Mouse (Mus musculus): Measurements from ENCODE around the gene Gde1. TPM values are rescaled to one million over a fixed set of nuclear protein-coding genes. Genes with fewer than 3 reads are reported as not detected.
A peak's percentile ranks its signal among the peaks of the same experiment; 100 is the strongest.

The Gde1 gene
- polyA plus RNA-seq, 1 experiment from 2014 or later = 113 TPM

- in situ Hi-C loops (cut with MboI; ENCODE audit: low pct_unique_long_range_greater_than_20kb) = no loop called here
- no peak for DNase-seq (ENCODE audit: low read depth, low spot score)
- no peak for ATAC-seq
- no peak for TF ChIP-seq CTCF (IDR thresholded peaks at IDR 0.05)
- CTCF ChIA-PET = no interaction called here
- POLR2A ChIA-PET = no interaction called here
- H3K27me3 ChIP-seq = no peaks in the 10 kb centered on the region
Observed at GRCm38 (mm10) chr7:118733225-118733624, 27.6 kb upstream of the Gde1 start.

GRCm38 (mm10) chr7:118731781-118732180 is 26.2 kb upstream of the Gde1 start:
- DNase-seq (ENCODE audit: low read depth, low spot score) (no peak), ATAC-seq (no peak)

GRCm38 (mm10) chr7:118728846-118729587 is 23.4 kb upstream of the Gde1 start:
- TF ChIP-seq CTCF (IDR thresholded peaks at IDR 0.05) = no peak
- in situ Hi-C loops (cut with MboI; ENCODE audit: low pct_unique_long_range_greater_than_20kb) = no loop called here
- POLR2A ChIA-PET = no interaction called here
- no peak for DNase-seq (ENCODE audit: low read depth, low spot score)
- ATAC-seq = no peak
- no peaks in the 10 kb centered on the region for H3K27me3 ChIP-seq
- CTCF ChIA-PET = interaction anchor here (1.4 kb wide), 1 partner anchor 11 kb away, joined by 3 read pairs; no protein-coding TSS in a partner anchor

More at GRCm38 (mm10) chr7:118731781-118732180, 26.2 kb upstream of the Gde1 start:
- CTCF ChIA-PET = interaction anchor here (1.4 kb wide), 1 partner anchor 9 kb away, joined by 3 read pairs; no protein-coding TSS in a partner anchor
- in situ Hi-C loops (cut with MboI; ENCODE audit: low pct_unique_long_range_greater_than_20kb) = no loop called here
- no peak for TF ChIP-seq CTCF (IDR thresholded peaks at IDR 0.05)
- POLR2A ChIA-PET = interaction anchor here (0.6 kb wide), 1 partner anchor 264 kb away, joined by 3 read pairs; no protein-coding TSS in a partner anchor
- no peaks in the 10 kb centered on the region for H3K27me3 ChIP-seq

GRCm38 (mm10) chr7:118725459-118725858 is 19.9 kb upstream of the Gde1 start:
- no peak for TF ChIP-seq CTCF (IDR thresholded peaks at IDR 0.05)
- CTCF ChIA-PET = interaction anchor here (1.7 to 1.8 kb wide), 2 partner anchors 10 to 13 kb away, joined by 3 to 4 read pairs; partner anchors contain the start of gene Ccp110
- POLR2A ChIA-PET = no interaction called here
- H3K27me3 ChIP-seq = no peaks in the 10 kb centered on the region
- no peak for DNase-seq (ENCODE audit: low read depth, low spot score)
- ATAC-seq = no peak
- in situ Hi-C loops (cut with MboI; ENCODE audit: low pct_unique_long_range_greater_than_20kb) = no loop called here

- no peak for TF ChIP-seq CTCF (IDR thresholded peaks at IDR 0.05)
- no peaks in the 10 kb centered on the region for H3K27me3 ChIP-seq
- ChIA-PET CTCF (no interaction called here), POLR2A (no interaction called here)
- DNase-seq (ENCODE audit: low read depth, low spot score) (no peak), ATAC-seq (no peak)
- in situ Hi-C loops (cut with MboI; ENCODE audit: low pct_unique_long_range_greater_than_20kb) = no loop called here
Observed at GRCm38 (mm10) chr7:118723927-118724326, 18.3 kb upstream of the Gde1 start.

- TF ChIP-seq CTCF (IDR thresholded peaks at IDR 0.05) = no peak
- no peaks in the 10 kb centered on the region for H3K27me3 ChIP-seq
- DNase-seq (ENCODE audit: low read depth, low spot score) (no peak), ATAC-seq (no peak)
- ChIA-PET POLR2A (no interaction called here), CTCF (interaction anchor here (0.9 to 1.5 kb wide), 2 partner anchors 12 to 21 kb away, joined by 3 read pairs; partner anchors contain the start of gene Vps35l)
- in situ Hi-C loops (cut with MboI; ENCODE audit: low pct_unique_long_range_greater_than_20kb) = no loop called here
Observed at GRCm38 (mm10) chr7:118718066-118718465, 12.5 kb upstream of the Gde1 start.

- no peak for TF ChIP-seq CTCF (IDR thresholded peaks at IDR 0.05)
- no peak for ATAC-seq
- POLR2A ChIA-PET = interaction anchor here (0.6 kb wide), 1 partner anchor 55 kb away, joined by 3 read pairs; no protein-coding TSS in a partner anchor
- in situ Hi-C loops (cut with MboI; ENCODE audit: low pct_unique_long_range_greater_than_20kb) = no loop called here
- CTCF ChIA-PET = interaction anchor here (0.8 kb wide), 1 partner anchor 11 kb away, joined by 4 read pairs; no protein-coding TSS in a partner anchor
- no peak for DNase-seq (ENCODE audit: low read depth, low spot score)
- no peaks in the 10 kb centered on the region for H3K27me3 ChIP-seq
Observed at GRCm38 (mm10) chr7:118714873-118715272, 9.3 kb upstream of the Gde1 start.

GRCm38 (mm10) chr7:118712228-118713173 is 6.9 kb upstream of the Gde1 start, which contains the start of gene Ccp110:
Gene Ccp110, plus strand, starts transcription at chr7:118712552.
- no peaks in the 10 kb centered on the region for H3K27me3 ChIP-seq
- in situ Hi-C loops (cut with MboI; ENCODE audit: low pct_unique_long_range_greater_than_20kb) = no loop called here
- ATAC-seq (peak; percentile 98), DNase-seq (ENCODE audit: low read depth, low spot score) (peak; percentile 74)
- ChIA-PET POLR2A (interaction anchor here (0.5 kb wide), 1 partner anchor 70 kb away, joined by 4 read pairs; no protein-coding TSS in a partner anchor), CTCF (interaction anchor here (1.4 kb wide), 1 partner anchor 13 kb away, joined by 3 read pairs; no protein-coding TSS in a partner anchor)
- TF ChIP-seq CTCF (IDR thresholded peaks at IDR 0.05) = no peak

GRCm38 (mm10) chr7:118710776-118711175 is 5.2 kb upstream of the Gde1 start:
- in situ Hi-C loops (cut with MboI; ENCODE audit: low pct_unique_long_range_greater_than_20kb) = no loop called here
- ChIA-PET POLR2A (no interaction called here), CTCF (no interaction called here)
- ATAC-seq = no peak
- no peak for DNase-seq (ENCODE audit: low read depth, low spot score)
- TF ChIP-seq CTCF (IDR thresholded peaks at IDR 0.05) = no peak
- no peaks in the 10 kb centered on the region for H3K27me3 ChIP-seq

GRCm38 (mm10) chr7:118708002-118708401 is 2.4 kb upstream of the Gde1 start:
- no peak for ATAC-seq
- no peak for TF ChIP-seq CTCF (IDR thresholded peaks at IDR 0.05)
- DNase-seq (ENCODE audit: low read depth, low spot score) = no peak
- ChIA-PET POLR2A (no interaction called here), CTCF (no interaction called here)
- in situ Hi-C loops (cut with MboI; ENCODE audit: low pct_unique_long_range_greater_than_20kb) = no loop called here
- H3K27me3 ChIP-seq = no peaks in the 10 kb centered on the region

Measured in Patski (cell line).